Mouse (Mus musculus): ENCODE measurements around the gene Cdk1.

Gene Cdk1

GRCm38 (mm10) chr10:69305600-69305999, 47.1 kb downstream of the Cdk1 start:
- no peak for DNase-seq

GRCm38 (mm10) chr10:69304819-69305218, 47.9 kb downstream of the Cdk1 start:
- DNase-seq: no peak

DNA sequence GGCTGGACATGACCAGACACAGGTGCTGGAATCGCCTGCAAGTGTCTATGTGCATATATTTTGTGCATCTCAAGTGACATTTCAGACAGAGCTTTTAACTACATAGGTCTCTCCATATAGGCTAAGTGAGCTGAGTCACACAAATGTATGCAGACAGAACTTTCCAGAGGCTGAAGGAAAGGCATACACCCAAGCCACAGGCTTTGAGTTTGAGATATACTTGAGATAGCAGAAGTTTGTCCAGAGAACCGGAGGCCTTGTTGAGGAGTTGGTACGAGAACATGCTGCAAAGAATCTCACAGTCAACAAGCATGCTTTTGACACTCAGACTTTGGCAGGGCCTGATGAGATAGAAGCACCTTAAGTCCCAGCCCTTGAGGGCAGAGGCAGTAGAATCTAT, 50.1 kb downstream of the Cdk1 start:
- DNase-seq: no peak

DNA sequence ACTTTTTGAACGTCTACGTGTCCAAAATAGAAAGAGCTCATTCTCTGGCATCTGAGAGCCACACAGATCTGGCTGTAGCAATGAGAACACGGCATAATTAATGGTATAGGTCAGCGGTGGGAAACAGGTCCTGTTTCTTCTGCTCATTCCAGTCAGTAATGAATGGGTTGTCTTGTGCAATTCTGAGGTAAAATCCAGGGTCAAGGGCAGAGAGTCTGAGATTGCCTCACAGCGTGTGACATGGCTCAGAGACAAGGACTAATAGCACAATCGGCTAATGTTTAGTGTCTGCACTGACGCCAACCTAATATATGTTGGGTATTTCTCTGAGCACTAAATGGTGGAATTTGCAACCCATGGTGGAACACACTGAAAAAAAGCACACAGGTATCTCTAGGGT, 52.8 kb downstream of the Cdk1 start:
- DNase-seq: no peak

GRCm38 (mm10) chr10:69295919-69296318, 56.8 kb downstream of the Cdk1 start:
- no peak for DNase-seq

DNA sequence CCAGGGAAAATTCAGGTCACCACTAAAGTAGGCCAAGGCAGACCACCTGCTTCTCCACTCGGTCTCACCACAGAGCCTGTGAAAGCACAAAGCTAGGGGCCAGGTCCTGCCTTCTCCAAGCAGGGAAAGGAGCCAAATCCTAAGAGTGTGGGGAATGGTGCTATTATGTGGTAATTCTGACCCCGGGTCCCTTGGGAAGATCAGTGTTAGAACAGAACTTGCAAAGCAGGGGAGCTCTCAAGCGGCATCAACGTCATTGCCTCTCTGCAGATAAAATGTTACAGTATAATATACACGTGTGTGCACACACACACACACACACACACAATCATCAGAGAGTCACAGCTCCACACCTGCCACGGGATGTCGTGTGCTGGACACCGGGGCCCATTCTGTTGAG, 62.0 kb downstream of the Cdk1 start:
- DNase-seq: no peak

- DNase-seq: no peak
These were observed 64.0 kb downstream of the Cdk1 start for GRCm38 (mm10) chr10:69288720-69289119.

- DNase-seq: no peak
These were observed 64.7 kb downstream of the Cdk1 start for GRCm38 (mm10) chr10:69288086-69288485.

DNA sequence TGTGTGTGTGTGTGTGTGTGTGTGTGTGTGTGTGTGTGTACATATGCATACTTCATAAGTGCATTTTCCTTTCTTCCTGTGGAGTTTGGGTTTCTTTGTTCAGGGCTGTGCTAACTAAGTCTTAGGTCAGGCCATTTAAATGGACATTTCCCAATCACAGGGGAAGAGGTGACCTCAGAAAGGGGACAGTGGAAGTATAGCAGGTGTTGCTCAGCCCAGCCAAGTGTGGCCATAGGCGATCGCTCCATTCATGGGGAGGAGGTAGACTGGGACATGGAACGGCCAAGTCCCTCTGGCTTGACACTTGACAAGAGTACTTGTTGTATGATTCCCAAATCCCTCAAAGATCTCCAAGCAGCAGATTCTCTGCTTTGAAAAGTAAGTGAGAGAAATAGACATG, 65.8 kb downstream of the Cdk1 start:
- no peak for DNase-seq
